Mouse (Mus musculus) intestine, postnatal 0 days (tissue): ENCODE results near the gene Ddx23. TPM values are rescaled to one million over a fixed set of nuclear protein-coding genes. Genes with fewer than 3 reads are reported as not detected.

Source experiments
- ATAC-seq: fragments of 200-750 bp; cut with Nextera tagmentation; 2 replicates; pipeline ENCODE4 v1.8.0; 2017; ENCODE audit warnings: mild to moderate bottlenecking, moderate TSS enrichment, moderate library complexity
- H3K27ac ChIP-seq: fragments of 300-500 bp; sonication (generic); 2 replicates; pipeline ENCODE4 v1.5.1; 2014; ENCODE audit warnings: mild to moderate bottlenecking, low read depth, low read length, moderate library complexity
- H3K27me3 ChIP-seq: fragments of 300-500 bp; sonication (generic); replicated peaks from 2 replicates; pipeline ENCODE4 v1.6.1; 2014; ENCODE audit warnings: low read length, mixed read lengths; ENCODE audit not compliant: control insufficient read depth, insufficient read depth
- H3K36me3 ChIP-seq: fragments of 300-500 bp; sonication (generic); 2 replicates; pipeline ENCODE4 v1.6.1; 2014; ENCODE audit warnings: mild to moderate bottlenecking, moderate library complexity; ENCODE audit not compliant: control insufficient read depth, insufficient read depth
- H3K4me1 ChIP-seq: fragments of 300-500 bp; sonication (generic); replicated peaks from 2 replicates; pipeline ENCODE4 v1.6.1; 2014; ENCODE audit warnings: antibody characterized with exemption, low read length, mixed read lengths; ENCODE audit not compliant: control insufficient read depth, insufficient read depth
- H3K4me2 ChIP-seq: fragments of 300-500 bp; sonication (generic); replicated peaks from 2 replicates; pipeline ENCODE4 v1.6.1; 2014; ENCODE audit warnings: low read depth, mild to moderate bottlenecking, moderate library complexity
- H3K4me3 ChIP-seq: fragments of 300-500 bp; sonication (generic); 2 replicates; pipeline ENCODE4 v1.5.1; 2014; ENCODE audit warnings: low read depth, low read length
- H3K9ac ChIP-seq: fragments of 300-500 bp; sonication (generic); 2 replicates; pipeline ENCODE4 v1.6.1; 2014; ENCODE audit warnings: mild to moderate bottlenecking, low read depth, low read length
- H3K9me3 ChIP-seq: fragments of 300-500 bp; sonication (generic); 2 replicates; pipeline ENCODE4 v1.6.1; 2016; ENCODE audit warnings: mixed run types; ENCODE audit not compliant: control insufficient read depth
- CTCF ChIP-seq: sonication (generic); IDR thresholded peaks from 2 replicates; pipeline ENCODE4 v1.5.1; 2016; ENCODE audit warnings: low read depth, mild to moderate bottlenecking, control low read depth, antibody characterized with exemption, moderate library complexity
- WGBS: fragments of 180-500 bp; shearing (Covaris S2); extraction: QIAGEN DNeasy Blood & Tissue Kit; methylation state at CpG from one replicate; pipeline ENCODE4 v1.1.7; 2014; 5-methylcytosine and 5-hydroxymethylcytosine counted together
- polyA plus RNA-seq: library from polyadenylated mRNA; unstranded; fragments of >200 nt; fragmentation: Nextera tagmentation; extraction: Ambion mirVana; gene quantifications from 2 replicates; pipeline ENCODE4 v1.2.1, GENCODE M21; 2015

The Ddx23 gene
- 9.0 and 11.7 TPM in 2 replicates for polyA plus RNA-seq

GRCm38 (mm10) chr15:98662567-98663545 is at the start of gene Ddx23:
TSS of gene Ddx23 (minus strand) at chr15:98662894.
- Histone ChIP-seq H3K4me3 (peak within 1 kb of the TSS; percentile 69), H3K9ac (peak within 1 kb of the TSS; percentile 86), H3K36me3 (peaks cover 8% of the 10 kb centered on the region), H3K27me3 (no peaks in the 10 kb centered on the region), H3K27ac (peak within 1 kb of the TSS; percentile 96), H3K4me1 (no peaks in the 10 kb centered on the region), H3K9me3 (no peaks in the 10 kb centered on the region), H3K4me2 (peak within 1 kb of the TSS; percentile 76)
- peak; percentile 96 for ATAC-seq
- 4% methylated on average over 47 of the region's 48 CpGs for WGBS
- TF ChIP-seq CTCF = no peak

- ATAC-seq = no peak
- Histone ChIP-seq H3K27me3 (no peaks in the 10 kb centered on the region), H3K4me3 (no peak overlapping the region), H3K9ac (no peak overlapping the region), H3K4me1 (no peaks in the 10 kb centered on the region), H3K9me3 (no peaks in the 10 kb centered on the region), H3K36me3 (no peaks in the 10 kb centered on the region), H3K4me2 (no peak overlapping the region), H3K27ac (no peak overlapping the region)
- WGBS = 17% methylated on average over 9 of the region's 9 CpGs
- TF ChIP-seq CTCF = peak; percentile 85
Observed at GRCm38 (mm10) chr15:98710442-98710841, 47.7 kb upstream of the Ddx23 start.

- H3K4me2 ChIP-seq = peak within 1 kb of the TSS; percentile 58
- H3K9ac ChIP-seq = no peak within 1 kb of the TSS
- H3K27ac ChIP-seq = no peak within 1 kb of the TSS
- H3K27me3 ChIP-seq = peaks cover 2% of the 10 kb centered on the region; the same call in 1 of the 2 replicates
- H3K36me3 ChIP-seq = no peaks in the 10 kb centered on the region
- H3K4me3 ChIP-seq = peak within 1 kb of the TSS; percentile 22
- peak; percentile 73 for ATAC-seq
- WGBS = 18% methylated on average over 16 of the region's 16 CpGs
- H3K4me1 ChIP-seq = no peaks in the 10 kb centered on the region
- TF ChIP-seq CTCF = peak; percentile 83
- H3K9me3 ChIP-seq = no peaks in the 10 kb centered on the region
Observed at GRCm38 (mm10) chr15:98707766-98708372, 45.2 kb upstream of the Ddx23 start, which contains the start of gene Ccdc65. TSS of gene Ccdc65 (plus strand) at chr15:98708207.

GRCm38 (mm10) chr15:98704312-98704711 is 41.6 kb upstream of the Ddx23 start:
- H3K4me1 ChIP-seq = no peaks in the 10 kb centered on the region
- peaks cover 30% of the 10 kb centered on the region for H3K27me3 ChIP-seq
- H3K9me3 ChIP-seq = no peaks in the 10 kb centered on the region
- 58% methylated on average over 9 of the region's 9 CpGs for WGBS
- no peaks in the 10 kb centered on the region for H3K36me3 ChIP-seq
- TF ChIP-seq CTCF = no peak
- H3K4me3 ChIP-seq = no peak overlapping the region
- ATAC-seq = no peak
- no peak overlapping the region for H3K9ac ChIP-seq
- no peak overlapping the region for H3K4me2 ChIP-seq
- no peak overlapping the region for H3K27ac ChIP-seq

GRCm38 (mm10) chr15:98699190-98700105 is 36.8 kb upstream of the Ddx23 start:
- no peaks in the 10 kb centered on the region for H3K4me1 ChIP-seq
- no peak overlapping the region for H3K9ac ChIP-seq
- 5% methylated on average over 40 of the region's 40 CpGs for WGBS

More at GRCm38 (mm10) chr15:98699190-98700105, 36.8 kb upstream of the Ddx23 start:
- Histone ChIP-seq H3K4me2 (peak overlapping the region; percentile 53), H3K9me3 (no peaks in the 10 kb centered on the region), H3K4me3 (peak overlapping the region; percentile 18; the same call in 1 of the 2 replicates), H3K36me3 (no peaks in the 10 kb centered on the region), H3K27ac (no peak overlapping the region), H3K27me3 (peaks cover 31% of the 10 kb centered on the region)
- peak; percentile 97 for TF ChIP-seq CTCF
- ATAC-seq = peak; percentile 70
